Mouse (Mus musculus): ENCODE data around the gene Dpf3.

The Dpf3 gene

GRCm38 (mm10) chr12:83286496-83287492 lies 200.7 kb downstream of the Dpf3 start:
- no peak for DNase-seq (ENCODE audit: low spot score)

DNA sequence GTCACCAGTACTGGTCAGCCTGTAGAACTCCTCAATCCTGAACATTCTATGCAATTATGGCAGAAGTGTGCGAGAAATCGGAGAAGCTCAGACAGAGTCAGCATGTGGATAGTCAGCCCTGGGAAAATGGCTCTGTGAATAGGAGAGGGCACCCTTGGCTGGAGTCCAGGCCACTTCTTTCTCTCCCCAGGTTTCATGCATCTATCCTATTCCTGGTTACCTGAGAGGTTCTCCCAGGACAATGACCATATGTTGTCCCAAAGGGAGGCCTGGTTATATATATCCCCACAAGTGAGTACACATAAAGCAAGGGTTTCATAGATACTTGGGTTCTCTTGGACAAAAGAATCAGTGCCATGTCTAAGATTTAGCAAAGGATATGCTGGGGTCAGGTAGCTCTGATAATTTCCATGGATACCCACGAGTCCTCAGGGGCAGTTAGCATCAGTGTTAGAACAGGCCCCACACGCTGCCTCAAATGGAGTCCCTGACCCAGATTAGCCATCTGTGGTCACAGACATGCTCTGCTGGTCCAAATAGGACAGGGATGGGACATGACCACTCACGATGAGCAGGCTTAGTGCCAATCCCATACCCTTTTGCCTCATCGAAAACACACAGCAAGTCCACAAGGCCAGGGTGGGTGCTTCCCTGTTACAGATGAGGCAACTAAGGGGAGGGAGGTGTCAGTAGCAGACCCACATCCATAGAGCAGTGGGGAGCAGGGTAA lies 203.8 kb downstream of the Dpf3 start:
- DNase-seq (ENCODE audit: low spot score): no peak

- no peak for DNase-seq (ENCODE audit: low spot score)
These were observed 209.7 kb downstream of the Dpf3 start for GRCm38 (mm10) chr12:83277537-83278441.

DNA sequence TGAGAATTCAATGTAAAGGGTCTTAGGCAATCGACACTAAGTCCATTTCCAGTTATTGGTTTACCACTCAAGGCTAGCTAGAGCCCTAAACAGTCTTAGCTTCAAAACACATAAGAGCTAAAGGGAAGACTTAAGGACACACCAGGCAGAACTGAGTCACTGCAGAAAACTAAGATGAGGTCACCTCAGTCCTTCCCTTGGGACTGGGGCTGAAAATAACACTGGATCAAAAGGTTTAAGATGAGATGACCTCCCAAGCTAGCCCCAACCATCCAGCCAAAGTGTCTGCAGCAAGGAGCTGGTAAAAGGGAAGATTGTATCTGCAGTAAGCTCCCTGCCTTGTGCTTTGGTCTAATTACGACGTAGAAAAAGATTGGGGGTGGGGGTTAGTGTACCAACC lies 216.3 kb downstream of the Dpf3 start:
- DNase-seq (ENCODE audit: low spot score): no peak

- no peak for DNase-seq (ENCODE audit: low spot score)
These were observed 219.0 kb downstream of the Dpf3 start for GRCm38 (mm10) chr12:83268504-83268922.

DNA sequence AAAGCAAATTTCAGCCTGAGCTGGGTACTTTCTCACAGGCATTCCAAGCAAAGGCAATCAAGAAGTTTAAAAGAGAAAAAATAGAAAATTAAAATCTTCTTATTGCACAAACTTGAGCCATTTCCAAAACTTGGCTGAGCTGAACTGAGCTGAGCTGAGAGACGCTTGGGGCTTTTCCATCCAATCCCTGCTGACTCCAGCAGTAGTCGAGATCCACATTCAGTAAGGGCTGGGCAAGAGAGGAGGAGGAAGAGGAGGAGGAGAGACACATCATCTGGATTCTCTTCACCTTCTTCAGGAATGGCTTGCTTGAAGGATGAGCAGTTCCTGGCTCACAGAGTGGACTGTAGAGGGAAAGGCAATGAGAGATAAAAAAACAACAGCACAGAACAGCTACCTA lies 227.0 kb downstream of the Dpf3 start:
- no peak for DNase-seq (ENCODE audit: low spot score)

GRCm38 (mm10) chr12:83254399-83254798 lies 233.1 kb downstream of the Dpf3 start:
- no peak for DNase-seq (ENCODE audit: low spot score)

- no peak for DNase-seq (ENCODE audit: low spot score)
These were observed 238.4 kb downstream of the Dpf3 start for GRCm38 (mm10) chr12:83249066-83249465.

DNA sequence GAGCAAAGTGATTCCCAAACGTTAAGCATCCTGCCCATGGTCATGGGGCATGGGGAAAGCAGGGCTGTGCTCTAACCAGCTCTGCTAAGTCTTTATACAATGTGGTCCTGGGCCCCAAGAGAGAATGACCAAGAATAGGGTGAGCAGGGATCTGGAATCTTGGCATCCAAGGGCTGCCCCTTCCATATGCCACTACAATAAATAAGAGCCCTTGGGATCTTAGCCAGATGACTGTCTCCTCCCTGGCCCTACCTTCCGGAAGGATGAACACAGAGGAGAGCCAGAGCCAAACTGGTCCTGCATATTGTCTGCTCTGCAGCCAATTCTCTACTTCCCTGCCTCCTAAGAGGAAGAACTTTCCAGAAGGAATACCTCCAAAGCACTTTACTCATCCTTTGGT lies 238.9 kb downstream of the Dpf3 start:
- no peak for DNase-seq (ENCODE audit: low spot score)

- DNase-seq (ENCODE audit: low spot score): no peak
These were observed 239.8 kb downstream of the Dpf3 start for GRCm38 (mm10) chr12:83247669-83248068.

DNA sequence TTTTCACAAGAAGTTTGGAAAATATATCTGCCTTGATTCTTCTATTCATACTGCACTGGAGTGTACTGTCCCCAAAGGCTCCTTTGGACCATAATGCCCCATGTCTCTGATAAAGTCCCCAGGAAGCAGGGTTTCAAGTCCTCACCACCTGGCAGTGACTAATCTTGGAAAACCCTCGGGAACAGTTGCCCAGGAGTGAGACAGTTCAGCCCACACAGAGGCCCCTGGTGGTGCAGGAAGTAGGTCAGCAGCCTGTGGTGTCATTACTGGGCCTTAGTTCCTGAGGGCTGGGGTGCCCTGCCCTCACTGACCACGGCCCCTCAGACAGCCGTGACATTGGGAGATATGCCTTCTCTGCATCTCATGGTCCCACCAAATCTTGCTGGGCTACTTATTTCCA lies 246.5 kb downstream of the Dpf3 start:
- DNase-seq (ENCODE audit: low spot score): no peak

GRCm38 (mm10) chr12:83240571-83240970 lies 246.9 kb downstream of the Dpf3 start:
- DNase-seq (ENCODE audit: low spot score): no peak

DNA sequence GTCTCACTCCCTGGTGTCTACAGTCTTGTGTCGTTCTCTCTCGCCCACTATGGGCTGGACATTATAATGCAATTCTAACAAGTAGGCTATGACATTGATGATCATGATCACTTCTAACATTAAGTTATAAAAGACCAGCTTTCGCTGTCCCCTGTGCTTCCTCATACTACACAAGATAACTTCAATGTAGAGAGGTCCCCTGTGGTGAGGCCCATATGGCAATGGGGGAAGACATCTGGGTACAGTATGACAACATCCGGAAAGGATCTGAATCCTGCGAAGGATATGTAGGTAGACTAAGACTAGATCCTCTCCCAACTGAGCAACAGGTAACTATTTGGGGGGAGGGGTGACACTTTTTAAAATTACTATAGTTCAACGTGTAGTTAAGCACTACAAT lies 251.7 kb downstream of the Dpf3 start:
- no peak for DNase-seq (ENCODE audit: low spot score)

DNA sequence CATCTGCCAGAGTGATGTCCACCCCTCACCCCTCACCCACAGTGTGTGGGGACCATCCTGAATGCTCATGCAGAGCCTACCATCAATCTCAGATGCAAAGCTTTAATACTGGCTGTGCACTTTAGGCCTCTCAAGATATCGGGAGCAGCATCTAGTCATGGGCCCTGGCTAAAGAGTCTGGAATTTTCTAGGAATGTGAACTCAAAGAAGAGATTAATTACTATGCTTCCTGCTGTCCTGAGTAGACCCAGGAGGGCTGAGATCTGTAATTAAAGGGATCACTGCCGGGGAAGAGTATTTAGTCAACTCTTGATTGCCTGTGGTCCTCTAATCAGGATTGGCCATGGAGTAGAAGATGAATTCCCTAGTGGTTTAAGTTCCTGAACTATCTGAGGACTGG lies 252.5 kb downstream of the Dpf3 start:
- DNase-seq (ENCODE audit: low spot score): no peak

DNA sequence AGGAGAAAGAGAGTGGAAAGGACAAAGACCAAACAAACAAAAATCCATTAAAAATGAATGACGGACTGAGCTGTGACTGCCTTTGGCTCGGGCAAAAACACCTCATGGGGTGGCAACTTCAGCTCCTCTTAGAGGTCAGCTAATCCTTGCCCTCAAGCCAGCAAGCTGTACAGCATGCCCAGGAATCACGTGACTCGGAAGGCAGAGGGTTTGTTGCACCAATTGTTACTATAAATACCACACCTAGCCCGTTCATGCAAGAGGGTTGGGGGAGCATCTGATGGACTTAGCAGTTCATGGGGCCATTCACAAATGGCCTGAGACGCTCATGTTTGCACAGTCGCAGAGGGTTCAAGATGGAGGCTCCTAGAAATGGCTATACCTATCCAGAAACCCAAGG lies 253.9 kb downstream of the Dpf3 start:
- no peak for DNase-seq (ENCODE audit: low spot score)

GRCm38 (mm10) chr12:83232916-83233315 lies 254.6 kb downstream of the Dpf3 start:
- no peak for DNase-seq (ENCODE audit: low spot score)

DNA sequence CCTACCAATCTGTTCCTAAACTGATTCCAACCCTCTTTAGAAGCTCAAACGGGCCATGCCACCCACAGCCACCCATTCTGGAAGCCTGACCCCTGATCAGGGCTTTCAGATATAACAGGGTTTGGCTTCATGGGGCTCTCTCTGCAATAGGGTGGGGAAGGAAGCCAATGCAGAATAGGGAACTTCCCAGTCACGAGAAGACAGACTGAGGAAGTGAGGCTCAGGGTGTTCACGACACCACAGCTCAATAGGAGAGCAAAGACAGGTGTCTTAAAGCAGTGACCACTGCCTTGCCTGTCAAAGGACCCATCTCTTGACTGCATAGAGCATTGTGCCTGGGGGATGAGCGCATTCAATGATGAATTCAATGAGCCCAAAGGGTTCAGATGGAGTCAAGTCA lies 256.3 kb downstream of the Dpf3 start:
- DNase-seq (ENCODE audit: low spot score): no peak

- DNase-seq (ENCODE audit: low spot score): no peak
These were observed 257.8 kb downstream of the Dpf3 start for GRCm38 (mm10) chr12:83229683-83230082.

DNA sequence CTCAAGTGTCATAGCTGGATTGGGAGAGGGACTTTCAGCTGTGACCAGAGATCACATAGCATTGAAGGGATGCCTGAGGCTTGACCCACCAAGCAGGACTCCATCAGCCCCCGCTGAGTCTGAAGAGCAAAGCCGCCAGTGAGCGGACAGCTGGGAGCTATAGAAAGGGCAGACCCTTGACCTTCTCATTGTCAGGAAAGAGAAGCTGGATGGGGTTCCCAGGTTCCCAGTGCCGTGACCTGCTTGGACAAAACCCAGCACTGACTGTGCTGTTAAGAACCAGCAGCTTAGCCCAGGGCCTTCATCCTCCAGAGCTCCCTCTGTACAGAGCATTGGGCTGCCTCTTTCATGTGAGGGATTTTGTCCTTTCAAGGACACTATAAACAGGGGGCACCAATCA lies 260.5 kb downstream of the Dpf3 start:
- DNase-seq (ENCODE audit: low spot score): no peak

DNA sequence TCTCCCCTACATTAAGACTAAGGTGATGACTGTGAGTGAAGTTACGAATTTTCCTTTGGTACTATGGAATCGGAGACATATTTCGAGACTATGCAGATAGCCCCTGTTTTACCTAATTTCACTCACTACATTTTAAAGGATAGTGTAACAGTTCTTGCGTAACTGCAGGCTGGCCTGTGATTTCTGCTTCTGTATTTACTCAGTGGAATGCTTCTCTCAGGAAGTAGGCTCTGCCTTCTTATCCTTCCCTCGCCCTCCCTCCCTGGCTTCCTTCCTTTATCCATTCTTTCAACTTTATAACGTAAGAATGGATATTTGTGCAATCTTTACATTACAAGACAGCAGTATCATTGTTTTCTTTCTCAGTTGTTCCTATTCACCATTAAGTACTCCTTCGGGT lies 266.6 kb downstream of the Dpf3 start:
- DNase-seq (ENCODE audit: low spot score): no peak

DNA sequence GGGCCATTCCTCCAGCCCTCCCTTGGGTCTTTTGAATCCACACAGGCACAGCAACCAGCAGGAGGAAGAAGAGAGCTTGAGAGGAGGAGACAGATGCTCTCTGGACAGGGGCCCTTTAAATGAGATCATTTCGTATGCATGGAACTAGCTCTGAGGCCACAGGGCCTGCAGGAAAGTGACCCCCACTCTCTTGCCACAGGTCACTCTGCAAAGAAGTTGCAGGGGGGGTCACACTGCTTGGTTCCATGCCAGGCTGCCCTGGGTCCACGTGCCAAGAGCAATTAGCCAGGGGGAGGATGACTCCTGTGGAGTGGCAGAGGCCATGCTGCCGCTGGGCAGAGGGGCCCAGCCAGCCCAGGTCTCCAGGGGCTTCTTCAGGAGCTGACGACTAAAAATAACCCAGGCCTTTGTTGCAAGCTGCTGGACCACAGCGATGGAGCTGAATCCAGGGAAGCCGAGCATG lies 273.6 kb downstream of the Dpf3 start:
- no peak for DNase-seq (ENCODE audit: low spot score)

GRCm38 (mm10) chr12:83211976-83212375 lies 275.5 kb downstream of the Dpf3 start:
- DNase-seq (ENCODE audit: low spot score): no peak

Data from spleen, adult 12 weeks (tissue).